Comparison of ENCODE assay signal across 15 mouse cellular contexts in the genomic region with DNA sequence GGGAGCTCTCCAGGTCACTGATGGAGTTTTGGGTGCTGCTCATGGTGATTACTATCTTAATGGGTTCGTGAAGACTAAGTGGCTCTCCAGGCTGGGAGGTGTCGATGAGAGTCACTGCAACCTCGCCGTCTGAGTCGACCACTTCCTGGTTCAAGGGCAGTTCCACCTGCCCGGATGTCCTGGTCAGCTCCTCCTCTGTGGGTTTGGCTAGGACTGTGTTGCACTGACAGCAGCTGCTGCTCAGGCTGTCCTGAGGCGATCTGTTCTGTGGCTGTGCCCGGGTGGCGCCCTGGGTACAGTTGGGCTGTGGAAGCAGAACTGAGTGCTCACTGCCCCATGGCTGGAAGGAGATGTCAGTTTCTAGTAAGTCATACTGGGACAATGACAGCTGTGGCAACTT. TPM values are rescaled to one million over a fixed set of nuclear protein-coding genes. Genes with fewer than 3 reads are reported as not detected.
"Had no signal": no experiment of that assay in that cellular context is flagged by ENCODE, and none has a peak within 500 bp of the region (broad histone marks: within the 10 kb centered on the region; RNA-seq: fewer than 3 reads in every experiment).

No protein-coding gene starts in this region.

- DNase-seq: layer of hippocampus, adult 9-11 months; layer of hippocampus, postnatal 36 days; lung, embryonic 14.5 days; lung, postnatal 10 days; lung, postnatal 4 days; right cerebral cortex, adult 18-20 months; right cerebral cortex, postnatal 25 days; thymus, postnatal 14 days had no signal

- ATAC-seq: hindbrain, postnatal 0 days; liver, embryonic 12.5 days; midbrain, embryonic 13.5 days had no signal

- H3K36me3 ChIP-seq: limb, embryonic 15.5 days; liver, embryonic 12.5 days had no signal

- H3K9me3 ChIP-seq: limb, embryonic 15.5 days; liver, embryonic 12.5 days; midbrain, embryonic 13.5 days; neural tube, embryonic 13.5 days had no signal

- H3K9ac ChIP-seq: limb, embryonic 15.5 days; liver, embryonic 12.5 days; lung, embryonic 14.5 days; midbrain, embryonic 13.5 days; neural tube, embryonic 13.5 days had no signal

- H3K4me3 ChIP-seq: limb, embryonic 15.5 days; liver, embryonic 12.5 days; midbrain, embryonic 13.5 days; neural tube, embryonic 13.5 days had no signal

- H3K4me2 ChIP-seq: limb, embryonic 15.5 days; liver, embryonic 12.5 days; lung, embryonic 14.5 days; midbrain, embryonic 13.5 days; neural tube, embryonic 13.5 days had no signal

- H3K27me3 ChIP-seq: midbrain, embryonic 13.5 days; neural tube, embryonic 13.5 days had no signal

- H3K4me1 ChIP-seq: limb, embryonic 15.5 days; liver, embryonic 12.5 days; neural tube, embryonic 13.5 days had no signal

- H3K27ac ChIP-seq: hindbrain, postnatal 0 days; kidney, postnatal 0 days; limb, embryonic 15.5 days; liver, embryonic 12.5 days; midbrain, embryonic 13.5 days; neural tube, embryonic 13.5 days had no signal

RNA-seq across cellular contexts. Expression of a gene that starts 10.6 kb away (rescaled TPM):
- polyA plus RNA-seq: limb, embryonic 11.5 days; lung, embryonic 14.5 days had no signal

RNA-seq across cellular contexts. Expression of a gene that starts 22.7 kb away (rescaled TPM):
- polyA plus RNA-seq: limb, embryonic 11.5 days had no signal
